Mouse (Mus musculus): ENCODE measurements around the gene Brap.

DNA sequence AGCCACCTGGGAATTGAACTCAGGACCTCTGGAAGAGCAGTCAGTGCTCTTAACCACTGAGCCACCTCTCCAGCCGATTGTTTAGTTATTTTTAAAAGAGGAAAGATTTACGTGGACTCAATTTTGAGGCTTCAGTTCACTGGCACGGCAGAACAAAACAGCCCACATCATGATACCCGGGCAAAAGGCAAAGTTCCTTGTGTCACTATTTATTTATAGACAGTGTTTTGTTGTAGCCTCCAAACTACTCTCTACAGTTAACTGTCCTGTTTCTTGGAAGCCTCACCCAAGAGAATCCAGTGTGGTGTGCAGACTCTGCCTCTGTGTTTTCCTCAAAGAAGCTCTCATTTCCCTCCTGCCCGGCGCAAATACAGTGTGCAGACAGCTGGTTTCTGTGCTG, 48.3 kb upstream of the Brap start:
- no peak for TF ChIP-seq CTCF (IDR thresholded peaks at IDR 0.05; ENCODE audit: borderline replicate concordance, extremely low read depth, insufficient read depth, insufficient read length)
- no peak for TF ChIP-seq POLR2A (IDR thresholded peaks at IDR 0.05; ENCODE audit: borderline replicate concordance, extremely low read depth, insufficient read depth, insufficient read length, poor library complexity, severe bottlenecking)
